Comparison of ENCODE assay signal across 8 mouse cellular contexts in the genomic region with DNA sequence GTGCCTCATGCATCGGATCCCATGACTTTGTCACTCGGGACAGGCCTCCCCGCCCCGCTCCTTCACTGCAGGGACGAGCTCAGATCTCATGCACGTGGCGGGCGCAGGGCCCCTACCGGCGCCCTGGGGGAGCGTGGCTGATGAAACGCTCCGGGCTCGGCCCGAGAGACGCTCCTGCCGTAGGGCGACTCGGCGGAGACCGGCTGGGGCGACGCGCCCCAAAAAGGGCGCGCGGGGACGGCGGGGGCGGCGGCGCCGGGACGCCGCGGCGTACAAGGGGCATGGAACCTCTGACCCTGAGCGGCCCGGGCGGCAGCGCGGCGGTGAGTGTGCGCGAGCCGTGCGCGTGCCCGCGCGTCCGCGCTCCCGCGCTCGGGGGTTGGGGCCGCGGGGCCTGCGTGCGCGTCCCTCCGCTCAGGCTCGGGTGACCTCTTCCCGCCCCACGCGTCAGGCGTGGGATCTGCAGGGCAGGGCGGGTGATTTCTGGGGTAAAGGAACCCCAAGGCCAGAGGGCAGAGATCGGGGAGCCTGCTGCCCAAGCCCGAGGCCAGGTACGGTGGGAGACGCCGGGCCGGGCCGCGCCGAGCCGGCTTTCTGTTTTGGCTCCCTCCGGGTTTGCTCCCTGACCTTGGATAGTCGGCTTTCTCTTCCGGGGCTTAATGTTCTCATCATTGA. TPM values are rescaled to one million over a fixed set of nuclear protein-coding genes. Genes with fewer than 3 reads are reported as not detected.
A peak's percentile ranks its signal among the peaks of the same experiment; 100 is the strongest.
DNase-seq lines count a peak whose midpoint lies in the region.

Gene Tmem268, plus strand, starts transcription at position 375 of the 675 bp plus-strand sequence.

- DNase-seq in Muller cell, postnatal 12 days (ENCODE audit: inconsistent ontology term) = peak; percentile 81
- peak; percentile 82 for DNase-seq in cerebellum, adult 8-10 months
- peak; percentile 77 for DNase-seq in forelimb bud, embryonic 11.5 days (ENCODE audit: low read depth, low spot score)
- DNase-seq in heart, postnatal 4 days = peak; percentile 80
- peak; percentile 68 for DNase-seq in layer of hippocampus, adult 9-11 months
- DNase-seq in lung, postnatal 14 days = peak; percentile 77
- peak; percentile 70 for DNase-seq in ovary, postnatal 14 days (ENCODE audit: low spot score)
- peak; percentile 85 for DNase-seq in thymus, postnatal 14 days

RNA-seq across cellular contexts. Expression of gene Tmem268, which starts in this region (rescaled TPM):
- 1 to 10 TPM; 4.3 to 4.9 TPM for total RNA-seq in heart, postnatal 4 days (2021)

Comparison
In these comparisons a context has a peak if more than half of its experiments do, and no peak if none do; other contexts are left out.
1. Peak in every context shown above with its lines: DNase-seq.